Mouse (Mus musculus) heart, postnatal 0 days (tissue): ENCODE data around the gene Thada. TPM values are rescaled to one million over a fixed set of nuclear protein-coding genes. Genes with fewer than 3 reads are reported as not detected.

Source experiments
- ATAC-seq: fragments of 200-750 bp; cut with Nextera tagmentation; 2 replicates; pipeline ENCODE4 v1.8.0; 2017; ENCODE audit warnings: low read depth, moderate number of reproducible peaks, moderate library complexity; ENCODE audit not compliant: insufficient read depth
- DNase-seq: peaks from one replicate; pipeline ENCODE4 v3.0.0-alpha.2; 2016; ENCODE audit warnings: low spot score
- H3K27ac ChIP-seq: fragments of 300-500 bp; sonication (generic); 2 replicates; pipeline ENCODE4 v1.5.1; 2014; ENCODE audit warnings: low read depth, mild to moderate bottlenecking
- H3K27me3 ChIP-seq: fragments of 300-500 bp; sonication (generic); 2 replicates; pipeline ENCODE4 v1.6.1; 2014; ENCODE audit warnings: low read length, mixed read lengths; ENCODE audit not compliant: control insufficient read depth, insufficient read depth
- H3K36me3 ChIP-seq: fragments of 300-500 bp; sonication (generic); replicated peaks from 2 replicates; pipeline ENCODE4 v1.6.1; 2014; ENCODE audit warnings: low read length, mixed read lengths; ENCODE audit not compliant: control insufficient read depth, insufficient read depth
- H3K4me1 ChIP-seq: fragments of 300-500 bp; sonication (generic); 2 replicates; pipeline ENCODE4 v1.6.1; 2014; ENCODE audit warnings: antibody characterized with exemption; ENCODE audit not compliant: control insufficient read depth, insufficient read depth
- H3K4me2 ChIP-seq: fragments of 300-500 bp; sonication (generic); 2 replicates; pipeline ENCODE4 v1.6.1; 2014; ENCODE audit warnings: low read depth, mild to moderate bottlenecking, low read length, moderate library complexity
- H3K4me3 ChIP-seq: fragments of 300-500 bp; sonication (generic); 2 replicates; pipeline ENCODE4 v1.5.1; 2014; ENCODE audit warnings: low read depth, low read length
- H3K9ac ChIP-seq: fragments of 300-500 bp; sonication (generic); replicated peaks from 2 replicates; pipeline ENCODE4 v1.6.1; 2014; ENCODE audit warnings: low read depth, low read length, mixed read lengths
- H3K9me3 ChIP-seq: fragments of 300-500 bp; sonication (generic); replicated peaks from 2 replicates; pipeline ENCODE4 v1.6.1; 2016; ENCODE audit warnings: low read length; ENCODE audit not compliant: control insufficient read depth
- CTCF ChIP-seq: IDR thresholded peaks from 2 replicates; pipeline ENCODE4 v1.5.1; 2016; ENCODE audit warnings: antibody characterized with exemption, control low read depth, low read depth
- EP300 ChIP-seq: IDR thresholded peaks from 2 replicates; pipeline ENCODE4 v1.6.1; 2016; ENCODE audit warnings: antibody characterized with exemption, low read depth
- WGBS: fragments of 180-500 bp; shearing (Covaris S2); extraction: QIAGEN DNeasy Blood & Tissue Kit; methylation state at CpG from one replicate; pipeline ENCODE4 v1.1.7; 2014; 5-methylcytosine and 5-hydroxymethylcytosine counted together
- polyA plus RNA-seq: library from polyadenylated mRNA; unstranded; fragments of >200 nt; fragmentation: Nextera tagmentation; extraction: Ambion mirVana; gene quantifications from 2 replicates; pipeline ENCODE4 v1.2.1, GENCODE M21; 2015
- total RNA-seq: library from RNA; depleted of rRNA; stranded (reverse); fragments of >200 nt; gene quantifications from 2 replicates; pipeline ENCODE4 v1.2.3, GENCODE M21; 2014; ENCODE audit warnings: low replicate concordance

Thada gene
- total and polyA plus RNA-seq, 2 experiments from 2014 or later, result 2.4 to 12.6 TPM

DNA sequence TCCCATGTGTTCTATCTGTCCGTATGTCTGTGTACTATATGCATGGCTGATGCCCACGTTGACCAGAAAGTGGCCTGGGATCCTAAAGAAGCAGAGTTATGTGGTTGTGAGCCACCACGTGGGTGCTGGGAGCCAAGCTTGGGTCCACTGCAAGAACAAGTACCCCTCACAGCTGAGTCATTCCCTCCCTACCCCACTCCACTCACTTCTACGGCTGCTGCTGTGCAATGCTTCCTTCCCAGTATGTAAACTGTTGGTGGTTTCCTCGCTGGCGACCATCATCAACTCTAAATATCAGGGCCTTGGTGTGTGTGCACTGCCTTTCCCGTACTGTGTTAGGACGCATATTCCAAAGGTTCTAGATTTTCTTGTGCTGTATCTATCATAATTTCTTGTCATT, 108.2 kb downstream of the Thada start:
- Histone ChIP-seq H3K36me3 (no peaks in the 10 kb centered on the region), H3K27me3 (no peaks in the 10 kb centered on the region), H3K27ac (no peak overlapping the region), H3K4me1 (peaks cover under 1% of the 10 kb centered on the region; the same call in 1 of the 2 replicates), H3K4me2 (no peak overlapping the region), H3K4me3 (no peak overlapping the region), H3K9me3 (no peaks in the 10 kb centered on the region), H3K9ac (no peak overlapping the region)
- ATAC-seq (no peak), DNase-seq (no peak)
- no peak for TF ChIP-seq EP300
- TF ChIP-seq CTCF, result no peak
- WGBS, result 90% methylated on average over 8 of the region's 8 CpGs

DNA sequence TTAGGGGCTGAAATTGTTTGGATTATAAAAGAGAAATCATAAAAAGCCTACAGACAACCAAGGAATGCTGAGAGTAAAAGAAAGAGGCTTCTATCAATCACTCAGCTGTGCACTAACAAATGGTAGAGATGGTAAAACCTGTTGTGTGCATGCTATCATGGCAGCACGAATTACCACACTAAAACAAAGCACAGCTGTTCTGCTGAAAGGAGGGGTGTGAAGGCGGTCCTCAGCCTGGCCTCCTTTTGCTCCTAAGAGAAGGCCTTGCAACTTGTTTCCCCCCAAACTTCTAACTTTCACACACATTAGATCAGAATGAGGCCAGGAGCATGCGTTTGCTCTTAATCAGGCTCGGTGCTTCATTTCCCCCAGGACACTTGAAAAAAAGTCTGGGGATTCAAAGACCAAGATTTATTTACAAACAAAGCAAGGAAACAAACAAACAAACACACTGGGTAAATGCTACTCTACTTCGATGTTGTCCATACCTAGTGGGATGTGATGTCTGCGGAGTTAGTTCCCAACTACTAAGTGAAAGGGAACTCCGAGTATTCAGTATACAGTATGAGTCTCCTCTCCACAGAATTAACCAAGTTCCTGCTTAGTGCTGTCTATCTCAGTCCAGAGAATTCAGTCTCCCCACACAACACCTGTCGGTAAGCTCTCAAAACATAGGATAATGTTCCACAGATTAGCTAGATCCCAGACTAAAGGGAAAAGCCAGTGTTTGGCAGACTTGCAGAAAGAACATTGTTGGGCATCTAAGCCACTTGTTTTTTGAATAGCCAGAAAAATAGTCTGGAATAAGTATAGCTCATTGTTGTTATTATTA, 109.7 kb downstream of the Thada start:
- 82% methylated on average over 8 of the region's 8 CpGs for WGBS
- no peak for DNase-seq
- no peak overlapping the region for H3K4me3 ChIP-seq
- no peak overlapping the region for H3K9ac ChIP-seq
- no peak overlapping the region for H3K4me2 ChIP-seq
- no peaks in the 10 kb centered on the region for H3K9me3 ChIP-seq
- no peak overlapping the region for H3K27ac ChIP-seq
- no peak for TF ChIP-seq EP300
- TF ChIP-seq CTCF, result no peak
- no peaks in the 10 kb centered on the region for H3K36me3 ChIP-seq
- H3K4me1 ChIP-seq, result no peaks in the 10 kb centered on the region
- no peaks in the 10 kb centered on the region for H3K27me3 ChIP-seq
- ATAC-seq, result no peak

DNA sequence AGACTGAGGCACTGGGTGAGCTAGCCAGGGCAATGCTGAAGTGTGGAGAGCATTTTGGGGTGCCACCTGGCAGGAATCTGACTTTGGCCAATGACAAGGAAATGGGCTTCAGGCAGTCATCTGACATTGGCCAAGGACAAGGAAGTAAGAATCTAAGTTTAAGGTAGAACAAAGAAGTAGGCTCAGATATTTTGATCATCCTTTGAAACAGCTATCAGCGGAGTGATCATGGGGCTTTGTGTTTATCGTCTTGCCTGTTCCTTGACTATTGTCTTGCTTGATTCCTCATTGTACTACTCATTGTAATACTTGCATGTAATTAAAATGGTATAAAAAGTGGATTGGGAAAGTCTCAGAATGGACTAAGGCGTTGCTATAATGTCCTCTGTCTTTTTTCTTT, 111.0 kb downstream of the Thada start:
- H3K4me1 ChIP-seq, result no peaks in the 10 kb centered on the region
- no peak overlapping the region for H3K4me2 ChIP-seq
- H3K9me3 ChIP-seq, result no peaks in the 10 kb centered on the region
- TF ChIP-seq EP300, result no peak
- TF ChIP-seq CTCF, result no peak
- 91% methylated on average over 3 of the region's 3 CpGs for WGBS
- no peak overlapping the region for H3K4me3 ChIP-seq
- ATAC-seq (no peak), DNase-seq (no peak)
- no peak overlapping the region for H3K9ac ChIP-seq
- H3K36me3 ChIP-seq, result no peaks in the 10 kb centered on the region
- no peaks in the 10 kb centered on the region for H3K27me3 ChIP-seq
- H3K27ac ChIP-seq, result no peak overlapping the region

DNA sequence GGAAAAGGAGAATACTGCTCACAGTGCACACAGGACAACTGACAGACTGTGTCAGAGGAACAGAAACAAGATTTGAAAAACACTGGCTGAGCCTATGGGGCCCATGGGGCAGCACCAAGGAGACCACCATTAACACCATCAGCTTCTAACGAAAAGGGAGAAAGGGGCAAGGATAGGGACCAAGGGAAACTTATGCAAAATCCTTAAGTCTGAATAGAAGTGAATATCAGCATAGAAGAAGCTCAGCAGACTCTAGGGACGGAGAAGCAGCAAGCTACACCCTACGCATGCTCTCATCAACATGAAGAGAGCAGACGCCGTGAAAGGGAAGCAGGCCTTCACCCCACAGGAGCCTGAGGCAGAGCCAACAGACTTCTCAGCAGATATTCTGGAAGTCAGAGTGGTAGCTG, 112.1 kb downstream of the Thada start:
- H3K27ac ChIP-seq, result no peak overlapping the region
- TF ChIP-seq EP300 (no peak), CTCF (no peak)

DNA sequence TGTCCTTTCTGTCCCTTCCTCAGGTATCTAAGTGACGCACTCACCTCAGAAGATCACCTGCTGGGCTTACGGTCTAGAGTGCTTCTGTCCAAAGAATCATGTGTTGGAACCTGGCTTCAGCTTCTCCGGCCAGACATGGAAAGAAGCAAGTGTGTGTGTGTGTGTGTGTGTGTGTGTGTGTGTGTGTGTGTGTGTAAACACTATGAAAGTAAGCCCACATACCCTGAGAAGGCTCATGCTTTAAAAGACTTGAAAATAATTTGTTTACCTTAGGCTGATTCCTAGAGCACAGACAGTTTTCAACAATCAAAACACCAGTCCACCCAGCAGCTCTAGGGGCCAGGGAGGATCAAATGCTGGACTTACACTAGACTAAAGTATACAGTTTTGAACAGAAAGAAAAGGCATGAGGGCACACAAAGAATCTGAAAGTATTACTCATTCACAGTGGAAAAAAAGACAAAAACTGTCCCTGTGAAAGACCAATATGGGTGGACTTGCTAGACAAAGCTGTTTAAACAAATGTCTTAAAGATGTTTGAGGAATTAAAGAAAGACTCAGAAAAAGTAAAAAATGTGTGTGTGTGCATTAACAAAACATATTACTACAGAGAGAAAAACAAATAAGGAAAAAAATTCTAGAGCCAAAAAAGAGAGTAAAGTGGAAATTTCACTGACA, 112.6 kb downstream of the Thada start:
- H3K4me2 ChIP-seq, result no peak overlapping the region
- H3K9ac ChIP-seq, result no peak overlapping the region
- no peaks in the 10 kb centered on the region for H3K4me1 ChIP-seq
- no peak for TF ChIP-seq CTCF
- no peak for TF ChIP-seq EP300
- no peak overlapping the region for H3K27ac ChIP-seq
- WGBS, result 87% methylated on average over 3 of the region's 3 CpGs
- no peaks in the 10 kb centered on the region for H3K9me3 ChIP-seq
- ATAC-seq (no peak), DNase-seq (no peak)
- no peak overlapping the region for H3K4me3 ChIP-seq
- H3K36me3 ChIP-seq, result 0 out of 2 replicates have a peak, but pooled peaks cover 7% of the 10 kb centered on the region
- no peaks in the 10 kb centered on the region for H3K27me3 ChIP-seq

More for the DNA sequence above, 112.1 kb downstream of the Thada start:
- no peak for ATAC-seq
- Histone ChIP-seq H3K4me2 (no peak overlapping the region), H3K27me3 (no peaks in the 10 kb centered on the region), H3K9ac (no peak overlapping the region), H3K4me3 (no peak overlapping the region), H3K4me1 (no peaks in the 10 kb centered on the region), H3K9me3 (no peaks in the 10 kb centered on the region), H3K36me3 (0 out of 2 replicates have a peak, but pooled peaks cover 7% of the 10 kb centered on the region)
- whole genome bisulfite sequencing, result 81% methylated on average over 5 of the region's 5 CpGs
- DNase-seq, result no peak
